Mouse (Mus musculus) midbrain, embryonic 16.5 days (tissue): ENCODE data around the gene Il16. TPM values are rescaled to one million over a fixed set of nuclear protein-coding genes. Genes with fewer than 3 reads are reported as not detected.

Source experiments
- ATAC-seq: fragments of 200-750 bp; cut with Nextera tagmentation; 2 replicates; pipeline ENCODE4 v1.8.0; 2017; ENCODE audit warnings: moderate TSS enrichment
- H3K27ac ChIP-seq: fragments of 300-500 bp; sonication (generic); 2 replicates; pipeline ENCODE4 v1.5.1; 2014; ENCODE audit warnings: mild to moderate bottlenecking, low read length, mixed read lengths
- H3K27me3 ChIP-seq: fragments of 300-500 bp; sonication (generic); 2 replicates; pipeline ENCODE4 v1.6.1; 2014; ENCODE audit warnings: low read depth, low read length, mixed read lengths; ENCODE audit not compliant: control insufficient read depth, insufficient read depth
- H3K36me3 ChIP-seq: fragments of 300-500 bp; sonication (generic); 2 replicates; pipeline ENCODE4 v1.6.1; 2014; ENCODE audit warnings: mild to moderate bottlenecking, low read length, moderate library complexity, mixed read lengths; ENCODE audit not compliant: control insufficient read depth, insufficient read depth
- H3K4me1 ChIP-seq: fragments of 300-500 bp; sonication (generic); 2 replicates; pipeline ENCODE4 v1.6.1; 2014; ENCODE audit warnings: mild to moderate bottlenecking, low read length, mixed read lengths; ENCODE audit not compliant: control insufficient read depth, insufficient read depth
- H3K4me2 ChIP-seq: fragments of 300-500 bp; sonication (generic); 2 replicates; pipeline ENCODE4 v1.6.1; 2014; ENCODE audit warnings: mild to moderate bottlenecking, low read length, mixed read lengths
- H3K4me3 ChIP-seq: fragments of 300-500 bp; sonication (generic); 2 replicates; pipeline ENCODE4 v1.5.1; 2014; ENCODE audit warnings: low read depth, mild to moderate bottlenecking, low read length, moderate library complexity, mixed read lengths
- H3K9ac ChIP-seq: fragments of 300-500 bp; sonication (generic); 2 replicates; pipeline ENCODE4 v1.6.1; 2014; ENCODE audit warnings: low read depth, low read length, mixed read lengths
- H3K9me3 ChIP-seq: fragments of 300-500 bp; sonication (generic); replicated peaks from 2 replicates; pipeline ENCODE4 v1.6.1; 2014; ENCODE audit warnings: mild to moderate bottlenecking, low read length, mixed read lengths; ENCODE audit not compliant: control insufficient read depth, poor library complexity, severe bottlenecking
- WGBS: fragments of 180-500 bp; shearing (Covaris S2); extraction: QIAGEN DNeasy Blood & Tissue Kit; methylation state at CpG from one replicate; pipeline ENCODE4 v1.1.7; 2014; 5-methylcytosine and 5-hydroxymethylcytosine counted together
- polyA plus RNA-seq: library from polyadenylated mRNA; unstranded; fragments of >200 nt; fragmentation: Nextera tagmentation; extraction: Ambion mirVana; gene quantifications from 2 replicates; pipeline ENCODE4 v1.2.1, GENCODE M21; 2015

Il16 gene
- polyA plus RNA-seq, 1 experiment from 2014 or later = 0.84 TPM

GRCm38 (mm10) chr7:83616268-83616667, 129.3 kb downstream of the Il16 start:
- no peak for ATAC-seq
- no peaks in the 10 kb centered on the region for H3K4me1 ChIP-seq

GRCm38 (mm10) chr7:83615815-83616214, 129.7 kb downstream of the Il16 start:
- Histone ChIP-seq H3K4me3 (no peak overlapping the region), H3K9me3 (no peaks in the 10 kb centered on the region), H3K36me3 (no peaks in the 10 kb centered on the region), H3K27me3 (no peaks in the 10 kb centered on the region), H3K27ac (no peak overlapping the region), H3K9ac (no peak overlapping the region), H3K4me2 (no peak overlapping the region), H3K4me1 (no peaks in the 10 kb centered on the region)
- ATAC-seq = no peak
- 89% methylated on average over 8 of the region's 8 CpGs for WGBS

More at GRCm38 (mm10) chr7:83616268-83616667, 129.3 kb downstream of the Il16 start:
- Histone ChIP-seq H3K4me2 (no peak overlapping the region), H3K27me3 (no peaks in the 10 kb centered on the region), H3K36me3 (no peaks in the 10 kb centered on the region), H3K4me3 (no peak overlapping the region), H3K9me3 (no peaks in the 10 kb centered on the region), H3K9ac (no peak overlapping the region), H3K27ac (no peak overlapping the region)
- WGBS = 91% methylated on average over 3 of the region's 3 CpGs

- H3K27me3 ChIP-seq = no peaks in the 10 kb centered on the region
- H3K27ac ChIP-seq = no peak overlapping the region
- no peak overlapping the region for H3K9ac ChIP-seq
- H3K4me3 ChIP-seq = no peak overlapping the region
- H3K9me3 ChIP-seq = no peaks in the 10 kb centered on the region
- H3K4me2 ChIP-seq = no peak overlapping the region
- 93% methylated on average over 3 of the region's 3 CpGs for WGBS
- H3K36me3 ChIP-seq = no peaks in the 10 kb centered on the region
- no peak for ATAC-seq
- no peaks in the 10 kb centered on the region for H3K4me1 ChIP-seq
Observed at GRCm38 (mm10) chr7:83615272-83615671, 130.3 kb downstream of the Il16 start.

- Histone ChIP-seq H3K9ac (no peak overlapping the region), H3K27me3 (no peaks in the 10 kb centered on the region), H3K27ac (no peak overlapping the region), H3K9me3 (no peaks in the 10 kb centered on the region), H3K4me2 (no peak overlapping the region), H3K4me1 (no peaks in the 10 kb centered on the region), H3K36me3 (no peaks in the 10 kb centered on the region), H3K4me3 (no peak overlapping the region)
- no peak for ATAC-seq
- 96% methylated on average over 1 of the region's 1 CpGs for WGBS
Observed at GRCm38 (mm10) chr7:83611886-83612285, 133.6 kb downstream of the Il16 start.

DNA sequence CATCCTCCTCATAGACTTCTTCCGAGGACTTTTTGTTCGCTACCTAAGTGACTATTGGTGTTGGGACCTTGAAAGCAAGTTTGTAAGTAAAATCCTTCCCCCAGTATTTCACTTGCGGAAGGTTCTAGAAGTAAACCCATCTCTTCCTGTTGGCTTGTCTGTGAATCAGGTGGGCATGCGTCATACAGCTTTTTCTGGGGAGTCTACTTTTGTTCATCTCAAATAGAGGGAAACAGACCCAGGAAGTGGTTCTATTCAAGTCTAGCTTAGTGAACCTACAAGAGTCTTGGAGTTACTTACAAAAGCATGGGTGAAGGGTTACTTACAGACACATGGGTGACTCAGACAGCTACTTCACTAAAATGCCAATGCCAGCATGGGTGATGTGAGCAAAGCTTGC, 135.6 kb downstream of the Il16 start:
- WGBS = 97% methylated on average over 4 of the region's 4 CpGs
- no peak for ATAC-seq
- H3K4me2 ChIP-seq = no peak overlapping the region
- H3K4me1 ChIP-seq = no peaks in the 10 kb centered on the region
- no peak overlapping the region for H3K27ac ChIP-seq
- no peaks in the 10 kb centered on the region for H3K9me3 ChIP-seq
- H3K27me3 ChIP-seq = no peaks in the 10 kb centered on the region
- no peak overlapping the region for H3K9ac ChIP-seq
- no peak overlapping the region for H3K4me3 ChIP-seq
- no peaks in the 10 kb centered on the region for H3K36me3 ChIP-seq

DNA sequence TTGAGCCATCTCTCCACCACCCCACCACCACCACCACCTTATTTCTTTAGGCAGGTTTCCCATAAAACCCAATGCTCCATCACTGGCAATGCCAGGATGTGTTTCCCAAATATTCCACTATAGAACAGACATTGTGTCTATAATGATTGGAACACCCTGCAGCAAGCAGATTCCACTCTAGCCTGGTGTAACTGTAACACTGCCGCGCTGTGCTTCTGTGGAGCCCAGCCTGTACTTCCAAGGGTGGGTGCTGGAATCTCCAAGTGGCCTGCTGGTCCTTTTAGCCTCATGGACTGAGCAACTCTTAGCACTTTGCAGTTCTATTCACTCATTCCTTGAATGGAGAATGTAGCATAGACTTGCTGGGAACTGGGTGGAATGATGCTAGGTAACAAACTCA, 138.7 kb downstream of the Il16 start:
- 98% methylated on average over 2 of the region's 2 CpGs for WGBS
- no peak overlapping the region for H3K4me3 ChIP-seq
- ATAC-seq = no peak

DNA sequence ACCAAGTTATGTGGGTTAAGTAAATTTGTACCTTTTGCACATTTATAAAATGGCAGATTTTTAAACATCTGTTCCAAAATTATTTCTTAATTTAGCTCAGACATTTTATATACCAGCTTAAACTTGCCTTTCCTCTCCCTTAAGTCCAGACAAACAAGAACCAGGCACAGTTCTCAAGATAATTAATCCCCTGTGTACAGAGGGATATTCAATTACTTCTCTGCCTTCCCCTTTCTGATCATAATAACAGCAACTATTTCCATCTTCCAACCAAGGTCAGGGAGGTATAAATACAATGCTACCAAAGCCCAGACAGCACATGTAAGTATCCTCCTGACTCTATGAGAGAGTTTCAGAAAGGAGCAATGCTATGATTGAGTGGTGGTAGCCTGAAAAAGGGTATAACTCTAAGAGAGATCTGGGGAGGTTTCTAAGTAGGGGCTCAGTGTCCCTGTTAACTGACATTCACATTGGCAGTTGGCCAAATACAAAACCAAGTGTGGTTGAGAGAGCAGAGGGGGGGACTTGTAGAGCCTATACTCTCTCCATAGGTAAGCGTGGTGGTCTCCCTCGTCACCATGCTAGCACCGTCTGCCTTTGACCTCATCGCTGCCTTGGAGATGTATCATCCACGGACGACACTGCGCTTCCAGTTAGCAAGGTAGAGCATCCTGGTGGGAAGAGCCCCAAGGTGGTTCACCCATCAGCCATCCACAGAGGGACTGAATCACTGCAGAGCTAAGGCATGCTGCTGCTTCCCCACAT, 141.2 kb downstream of the Il16 start:
- H3K4me2 ChIP-seq = no peak overlapping the region
- H3K27me3 ChIP-seq = no peaks in the 10 kb centered on the region
- no peaks in the 10 kb centered on the region for H3K4me1 ChIP-seq
- 91% methylated on average over 7 of the region's 7 CpGs for WGBS
- H3K9me3 ChIP-seq = no peaks in the 10 kb centered on the region
- ATAC-seq = no peak
- H3K36me3 ChIP-seq = no peaks in the 10 kb centered on the region
- H3K4me3 ChIP-seq = no peak overlapping the region
- H3K9ac ChIP-seq = no peak overlapping the region
- H3K27ac ChIP-seq = no peak overlapping the region

More for the DNA sequence above, 138.7 kb downstream of the Il16 start:
- no peaks in the 10 kb centered on the region for H3K9me3 ChIP-seq
- no peaks in the 10 kb centered on the region for H3K36me3 ChIP-seq
- H3K9ac ChIP-seq = no peak overlapping the region
- no peaks in the 10 kb centered on the region for H3K27me3 ChIP-seq
- no peak overlapping the region for H3K4me2 ChIP-seq
- no peaks in the 10 kb centered on the region for H3K4me1 ChIP-seq
- H3K27ac ChIP-seq = no peak overlapping the region

GRCm38 (mm10) chr7:83599913-83600286, 145.6 kb downstream of the Il16 start:
- Histone ChIP-seq H3K36me3 (no peaks in the 10 kb centered on the region), H3K9ac (no peak overlapping the region), H3K9me3 (no peaks in the 10 kb centered on the region), H3K4me1 (no peaks in the 10 kb centered on the region), H3K27me3 (no peaks in the 10 kb centered on the region), H3K27ac (no peak overlapping the region), H3K4me3 (no peak overlapping the region), H3K4me2 (no peak overlapping the region)
- WGBS = 51% methylated on average over 8 of the region's 8 CpGs
- ATAC-seq = no peak

- ATAC-seq = no peak
- H3K4me3 ChIP-seq = no peak overlapping the region
- H3K4me2 ChIP-seq = no peak overlapping the region
- no peaks in the 10 kb centered on the region for H3K4me1 ChIP-seq
- H3K36me3 ChIP-seq = no peaks in the 10 kb centered on the region
- no peaks in the 10 kb centered on the region for H3K27me3 ChIP-seq
- H3K27ac ChIP-seq = no peak overlapping the region
- no peak overlapping the region for H3K9ac ChIP-seq
- 89% methylated on average over 13 of the region's 13 CpGs for WGBS
- no peaks in the 10 kb centered on the region for H3K9me3 ChIP-seq
Observed at GRCm38 (mm10) chr7:83598997-83599912, 146.3 kb downstream of the Il16 start.
